Mouse (Mus musculus) heart, embryonic 14.5 days (tissue): Measurements from ENCODE around the gene Usp47. TPM values are rescaled to one million over a fixed set of nuclear protein-coding genes. Genes with fewer than 3 reads are reported as not detected.

ENCODE experiments used
- ATAC-seq: fragments of 200-750 bp; cut with Nextera tagmentation; 2 replicates; pipeline ENCODE4 v1.8.0; 2017; ENCODE audit warnings: low read depth, moderate TSS enrichment; ENCODE audit not compliant: insufficient number of reproducible peaks, insufficient read depth, low FRiP score
- H3K27ac ChIP-seq, 2 experiments: fragments of 200-500 bp in 1 of 2; fragments of 300-500 bp in 1 of 2; sonication (generic) in 1 of 2; replicated peaks in 1 of 2; 2 replicates each; pipeline ENCODE4 v1.5.1; 2012 to 2014; ENCODE audit warnings: low read depth in 2 of 2, low read length in 2 of 2, control low read depth in 1 of 2, mild to moderate bottlenecking in 1 of 2, mixed read lengths in 1 of 2; ENCODE audit not compliant: control insufficient read depth in 1 of 2, insufficient read depth in 1 of 2
- H3K27me3 ChIP-seq: fragments of 300-500 bp; sonication (generic); 2 replicates; pipeline ENCODE4 v1.6.1; 2014; ENCODE audit warnings: mild to moderate bottlenecking, low read length, control low read depth; ENCODE audit not compliant: control insufficient read depth, insufficient read depth
- H3K36me3 ChIP-seq: fragments of 300-500 bp; sonication (generic); 2 replicates; pipeline ENCODE4 v1.6.1; 2014; ENCODE audit warnings: mild to moderate bottlenecking, control low read depth, low read length, mixed read lengths; ENCODE audit not compliant: control insufficient read depth, insufficient read depth
- H3K4me1 ChIP-seq, 2 experiments: fragments of 200-500 bp in 1 of 2; fragments of 300-500 bp in 1 of 2; sonication (generic) in 1 of 2; 2 replicates each; pipeline ENCODE4 v1.6.1; 2012 to 2014; ENCODE audit warnings: low read length in 2 of 2, control low read depth in 1 of 2, mixed read lengths in 1 of 2; ENCODE audit not compliant: control insufficient read depth in 2 of 2, insufficient read depth in 2 of 2
- H3K4me2 ChIP-seq: fragments of 300-500 bp; sonication (generic); 2 replicates; pipeline ENCODE4 v1.6.1; 2014; ENCODE audit warnings: mild to moderate bottlenecking, low read length
- H3K4me3 ChIP-seq, 2 experiments: fragments of 200-500 bp in 1 of 2; fragments of 300-500 bp in 1 of 2; sonication (generic) in 1 of 2; 2 replicates each; pipeline ENCODE4 v1.5.1; 2012 to 2014; ENCODE audit warnings: low read length in 2 of 2, mild to moderate bottlenecking in 2 of 2, control low read depth in 1 of 2, low read depth in 1 of 2, moderate library complexity in 1 of 2; ENCODE audit not compliant: control insufficient read depth in 1 of 2, insufficient read depth in 1 of 2
- H3K9ac ChIP-seq: fragments of 300-500 bp; sonication (generic); 2 replicates; pipeline ENCODE4 v1.6.1; 2014; ENCODE audit warnings: mild to moderate bottlenecking, low read length
- H3K9me3 ChIP-seq: fragments of 300-500 bp; sonication (generic); 2 replicates; pipeline ENCODE4 v1.6.1; 2016; ENCODE audit warnings: low read length, control low read depth; ENCODE audit not compliant: control insufficient read depth
- WGBS: fragments of 180-500 bp; shearing (Covaris S2); extraction: QIAGEN DNeasy Blood & Tissue Kit; methylation state at CpG from one replicate; pipeline ENCODE4 v1.1.7; 2014; 5-methylcytosine and 5-hydroxymethylcytosine counted together
- polyA plus RNA-seq: library from polyadenylated mRNA; unstranded; fragments of >200 nt; fragmentation: Nextera tagmentation; extraction: Ambion mirVana; gene quantifications from 2 replicates; pipeline ENCODE4 v1.2.1, GENCODE M21; 2014

The Usp47 gene
- polyA plus RNA-seq, 1 experiment from 2014 or later: 77.7 TPM

DNA sequence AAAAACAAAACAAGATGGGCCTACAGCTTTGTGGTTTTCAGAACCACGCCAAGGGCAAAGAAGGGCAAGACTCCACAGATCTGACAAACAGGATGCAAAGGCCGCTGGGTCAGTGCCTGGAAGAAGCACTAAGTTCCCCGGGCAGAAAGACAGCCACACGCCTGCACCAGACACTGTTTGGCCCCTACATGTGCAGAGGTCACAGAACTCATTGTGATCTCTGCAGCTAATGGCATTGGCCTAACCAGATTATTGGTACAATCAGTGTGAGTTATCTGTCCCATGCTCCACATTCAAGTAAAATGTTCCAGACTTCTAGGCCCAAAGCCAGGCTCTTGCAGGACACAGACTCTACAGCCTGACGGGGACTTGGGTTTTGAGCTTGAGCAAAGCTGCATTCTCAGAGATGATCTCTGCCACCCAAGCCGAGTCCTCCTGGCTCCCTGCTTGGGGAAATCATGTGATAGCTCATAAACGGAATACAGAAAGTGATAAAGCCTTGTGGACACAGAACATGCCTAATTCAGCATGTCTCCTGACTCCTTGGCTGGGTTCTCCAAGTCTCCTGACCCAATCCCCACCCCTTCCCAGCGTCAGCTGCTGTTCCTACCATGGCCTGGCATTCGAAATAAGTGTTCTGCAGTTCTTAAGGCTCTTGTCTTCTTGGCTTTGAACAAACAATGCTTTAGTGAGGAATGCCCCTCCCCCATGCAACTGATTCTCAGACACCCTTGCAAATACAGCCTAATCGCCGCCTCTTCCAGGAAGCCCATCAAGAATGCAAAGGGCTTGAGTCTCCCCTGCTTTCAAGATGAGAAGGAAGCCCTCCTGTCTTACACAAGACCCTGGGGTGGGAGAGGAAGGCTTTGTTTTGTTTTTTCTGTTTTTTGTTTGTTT, 115.5 kb downstream of the Usp47 start:
- H3K4me2 ChIP-seq: no peak overlapping the region
- H3K9ac ChIP-seq: no peak overlapping the region
- H3K27me3 ChIP-seq: no peaks in the 10 kb centered on the region
- no peaks in the 10 kb centered on the region for H3K36me3 ChIP-seq
- no peak for ATAC-seq
- WGBS: 56% methylated on average over 11 of the region's 11 CpGs
- H3K4me1 ChIP-seq: peaks cover 27 to 32% of the 10 kb centered on the region in 2 experiments
- H3K9me3 ChIP-seq: no peaks in the 10 kb centered on the region
- H3K4me3 ChIP-seq: no peak overlapping the region
- peak overlapping the region; percentile 41 to 42; a peak in 3 of 4 replicates for H3K27ac ChIP-seq

DNA sequence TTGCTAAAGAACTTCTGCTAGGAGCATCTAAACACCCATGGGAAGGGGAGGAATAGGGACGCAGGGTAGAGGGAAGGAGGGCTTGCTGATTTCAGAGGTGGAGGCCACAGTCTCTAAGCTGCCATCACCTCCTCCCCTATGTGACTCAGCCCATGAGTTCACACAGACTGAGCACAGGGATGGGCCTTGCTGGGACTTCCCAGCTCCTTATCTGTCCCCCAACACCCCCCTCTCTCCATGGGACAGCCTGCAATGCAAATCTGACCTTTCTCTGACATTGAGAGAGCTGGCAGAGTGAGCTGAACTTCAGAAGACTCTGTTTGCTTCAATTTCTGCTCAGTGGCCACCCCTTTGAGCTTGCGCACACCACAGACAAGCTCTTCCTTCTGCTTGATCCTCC, 117.4 kb downstream of the Usp47 start:
- peaks cover 30 to 41% of the 10 kb centered on the region in 2 experiments for H3K4me1 ChIP-seq
- no peaks in the 10 kb centered on the region; the same call in 1 of the 2 replicates for H3K36me3 ChIP-seq
- no peak overlapping the region for H3K4me2 ChIP-seq
- ATAC-seq: 0 out of 2 replicates have a peak, but pooled peaks have one; percentile 46
- H3K9ac ChIP-seq: no peak overlapping the region; the same call in 1 of the 2 replicates
- H3K27me3 ChIP-seq: no peaks in the 10 kb centered on the region
- H3K9me3 ChIP-seq: no peaks in the 10 kb centered on the region
- H3K27ac ChIP-seq: peak overlapping the region; percentile 66 to 73
- WGBS: 51% methylated on average over 2 of the region's 2 CpGs
- H3K4me3 ChIP-seq: no peak overlapping the region

- no peak for ATAC-seq
- H3K9ac ChIP-seq: no peak overlapping the region
- no peak overlapping the region for H3K4me3 ChIP-seq
- H3K9me3 ChIP-seq: no peaks in the 10 kb centered on the region
- WGBS: 80% methylated on average over 3 of the region's 3 CpGs
- no peaks in the 10 kb centered on the region for H3K27me3 ChIP-seq
- no peaks in the 10 kb centered on the region; the same call in 1 of the 2 replicates for H3K36me3 ChIP-seq
- H3K4me1 ChIP-seq: peaks cover 32 to 45% of the 10 kb centered on the region in 2 experiments
- H3K27ac ChIP-seq: peak overlapping the region; percentile 39 to 53; a peak in 1 of 4 replicates
- H3K4me2 ChIP-seq: no peak overlapping the region
These were observed 119.3 kb downstream of the Usp47 start for GRCm38 (mm10) chr7:112142616-112143015.

DNA sequence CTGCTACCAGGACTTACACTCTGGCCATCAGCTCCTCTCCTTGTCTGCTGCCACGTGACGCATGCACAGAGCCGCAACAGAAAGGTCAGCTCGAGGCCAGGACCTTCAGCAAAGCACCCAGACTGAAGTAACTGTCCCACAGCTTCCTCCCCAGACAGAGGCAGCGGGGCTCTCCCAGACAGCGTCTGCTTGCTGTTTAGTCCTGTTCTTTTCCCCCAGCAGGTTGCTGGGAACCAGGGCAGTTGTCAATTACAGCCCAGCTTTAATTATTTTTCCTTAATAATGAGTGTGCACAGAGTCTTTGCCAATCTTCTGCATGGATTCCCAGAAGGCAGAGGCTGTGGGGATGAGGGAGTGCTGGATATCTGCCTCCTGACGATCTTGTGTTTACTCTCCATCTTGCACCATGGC, 119.8 kb downstream of the Usp47 start:
- no peaks in the 10 kb centered on the region for H3K27me3 ChIP-seq
- H3K9ac ChIP-seq: no peak overlapping the region
- ATAC-seq: no peak
- H3K4me3 ChIP-seq: no peak overlapping the region
- H3K27ac ChIP-seq: peak overlapping the region; percentile 39 to 53; a peak in 1 of 4 replicates
- 28% methylated on average over 7 of the region's 7 CpGs for WGBS
- H3K9me3 ChIP-seq: no peaks in the 10 kb centered on the region
- H3K4me2 ChIP-seq: no peak overlapping the region
- H3K4me1 ChIP-seq: peaks cover 35 to 46% of the 10 kb centered on the region in 2 experiments
- H3K36me3 ChIP-seq: no peaks in the 10 kb centered on the region; the same call in 1 of the 2 replicates

- no peak overlapping the region for H3K4me2 ChIP-seq
- no peak overlapping the region; a peak in 1 of 4 replicates for H3K27ac ChIP-seq
These were observed 120.7 kb downstream of the Usp47 start for GRCm38 (mm10) chr7:112143978-112144377.

DNA sequence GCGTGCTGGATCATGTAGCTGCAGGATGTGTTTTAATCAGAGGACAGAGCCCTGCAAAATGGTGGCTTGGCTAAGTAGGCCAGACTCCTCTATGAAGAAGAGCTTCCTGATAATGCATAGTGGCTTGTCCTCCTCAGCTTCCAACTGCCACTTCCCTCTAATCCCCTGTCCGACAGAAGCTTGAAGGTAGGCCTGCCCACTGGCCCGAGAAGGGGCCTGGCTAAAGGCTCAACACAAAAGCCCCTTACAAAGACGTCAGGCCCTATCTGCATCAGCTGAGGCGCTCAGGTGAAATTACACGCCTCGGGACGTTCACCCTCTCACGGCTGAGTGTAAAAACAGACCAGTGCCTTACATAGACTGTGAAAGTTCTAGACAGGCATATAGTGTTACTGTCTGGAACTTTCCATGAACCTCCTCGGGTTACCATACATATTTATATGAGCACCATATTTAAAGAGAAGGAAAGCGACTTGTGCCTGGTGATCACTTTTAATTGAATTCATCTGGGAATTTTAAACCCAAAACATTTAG, 121.4 kb downstream of the Usp47 start:
- no peak overlapping the region for H3K4me3 ChIP-seq
- H3K36me3 ChIP-seq: no peaks in the 10 kb centered on the region; the same call in 1 of the 2 replicates
- no peak for ATAC-seq
- no peaks in the 10 kb centered on the region for H3K27me3 ChIP-seq
- no peak overlapping the region for H3K4me2 ChIP-seq
- H3K9me3 ChIP-seq: no peaks in the 10 kb centered on the region
- H3K27ac ChIP-seq: peak overlapping the region in 1 of 2 experiments; percentile 16; a peak in 1 of 4 replicates
- H3K9ac ChIP-seq: no peak overlapping the region
- peaks cover 33 to 53% of the 10 kb centered on the region in 2 experiments for H3K4me1 ChIP-seq
- 57% methylated on average over 11 of the region's 11 CpGs for WGBS

More at GRCm38 (mm10) chr7:112143978-112144377, 120.7 kb downstream of the Usp47 start:
- H3K27me3 ChIP-seq: no peaks in the 10 kb centered on the region
- H3K36me3 ChIP-seq: no peaks in the 10 kb centered on the region; the same call in 1 of the 2 replicates
- H3K4me3 ChIP-seq: no peak overlapping the region
- ATAC-seq: no peak
- WGBS: 77% methylated on average over 4 of the region's 4 CpGs
- H3K9ac ChIP-seq: no peak overlapping the region
- peaks cover 31 to 47% of the 10 kb centered on the region in 2 experiments for H3K4me1 ChIP-seq
- H3K9me3 ChIP-seq: no peaks in the 10 kb centered on the region

- 54% methylated on average over 2 of the region's 2 CpGs for WGBS
- Histone ChIP-seq H3K4me1 (peaks cover 32 to 36% of the 10 kb centered on the region in 2 experiments), H3K27ac (peak overlapping the region in 1 of 2 experiments; percentile 47; a peak in 1 of 4 replicates), H3K9ac (no peak overlapping the region), H3K36me3 (no peaks in the 10 kb centered on the region; the same call in 1 of the 2 replicates), H3K4me2 (no peak overlapping the region), H3K9me3 (no peaks in the 10 kb centered on the region), H3K4me3 (no peak overlapping the region), H3K27me3 (no peaks in the 10 kb centered on the region)
- no peak for ATAC-seq
These were observed 124.7 kb downstream of the Usp47 start for GRCm38 (mm10) chr7:112147979-112148378.
